Mouse (Mus musculus) erythroblast, embryonic 14.5 days (primary cell): ENCODE results near the gene Ppil6.

Experiments
- GATA1 ChIP-seq: IDR thresholded peaks from 2 replicates; pipeline ENCODE4 v1.6.1; 2012; ENCODE audit warnings: low read length, inconsistent platforms, mixed read lengths
- TAL1 ChIP-seq: IDR thresholded peaks from 3 replicates; pipeline ENCODE4 v1.6.1; 2012; ENCODE audit warnings: low read length, inconsistent platforms, mixed read lengths

GRCm38 (mm10) chr10:41520410-41520673, 30.1 kb downstream of the Ppil6 start:
- TF ChIP-seq GATA1 (no peak), TAL1 (no peak)
